Mouse (Mus musculus) liver, embryonic 14.5 days (tissue): Measurements from ENCODE around the gene Fuca1.

ENCODE experiments used
- CTCF ChIP-seq: IDR thresholded peaks from 2 replicates; pipeline ENCODE4 v1.5.1; 2016; ENCODE audit warnings: antibody characterized with exemption, low read depth, control low read depth
- EP300 ChIP-seq: IDR thresholded peaks from 2 replicates; pipeline ENCODE4 v1.6.1; 2016; ENCODE audit warnings: antibody characterized with exemption, low read depth

- no peak for TF ChIP-seq CTCF
- TF ChIP-seq EP300 = no peak
Measured at GRCm38 (mm10) chr4:135962946-135963345, 42.4 kb downstream of the Fuca1 start.
